22 mouse cellular contexts compared by ENCODE assay signal in the genomic region with DNA sequence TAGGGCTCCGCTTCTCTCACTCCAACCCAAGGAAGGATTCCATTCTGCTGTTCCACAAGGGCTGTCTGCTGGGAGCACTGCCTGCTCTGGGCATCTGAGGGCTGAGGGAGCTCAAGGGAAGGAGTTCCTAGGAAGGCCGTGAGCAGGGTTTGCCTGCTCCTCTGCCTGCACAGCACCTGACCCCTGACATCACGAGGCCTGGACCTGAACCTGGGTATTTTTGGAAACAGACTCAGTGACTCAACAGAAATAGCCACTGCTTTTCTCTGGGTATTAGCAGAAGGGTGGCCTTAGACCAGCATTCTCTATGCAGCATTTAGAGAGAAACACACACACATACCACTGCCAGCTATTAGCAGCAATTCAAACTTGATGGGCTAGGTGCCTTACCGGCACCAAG. TPM values are rescaled to one million over a fixed set of nuclear protein-coding genes. Genes with fewer than 3 reads are reported as not detected.
DNase-seq lines count a peak whose midpoint lies in the region; ATAC-seq and TF ChIP-seq lines count a peak whose summit lies in the region.
"Had no signal": no experiment of that assay in that cellular context is flagged by ENCODE, and none has a peak within 500 bp of the region (broad histone marks: within the 10 kb centered on the region; RNA-seq: fewer than 3 reads in every experiment).

No protein-coding gene starts in this region.

- 0 out of 2 replicates have a peak overlapping the region, but pooled peaks have one; percentile 6 for H3K9ac ChIP-seq in heart, embryonic 13.5 days
- H3K9ac ChIP-seq in heart, embryonic 14.5 days (ENCODE audit: low read length): 0 out of 2 replicates have a peak overlapping the region, but pooled peaks have one; percentile 5
- H3K9ac ChIP-seq: forebrain, postnatal 0 days; limb, embryonic 12.5 days; lung, embryonic 15.5 days had no signal

- peak overlapping the region; percentile 58 for H3K4me3 ChIP-seq in gastrocnemius, adult 2 months
- H3K4me3 ChIP-seq in heart, embryonic 13.5 days: no peak overlapping the region
- H3K4me3 ChIP-seq in heart, embryonic 14.5 days (ENCODE audit: control insufficient read depth in 1 of 2, insufficient read depth in 1 of 2, low read depth in 1 of 2, low read length in 2 of 2): no peak overlapping the region
- H3K4me3 ChIP-seq in myocyte: no peak overlapping the region
- H3K4me3 ChIP-seq: limb, embryonic 12.5 days; lung, embryonic 15.5 days; midbrain, embryonic 10.5 days had no signal

- TF ChIP-seq CTCF in gastrocnemius, adult 2 months (IDR thresholded peaks at IDR 0.05): no peak

- H3K9me3 ChIP-seq in heart, embryonic 13.5 days: no peaks in the 10 kb centered on the region
- H3K9me3 ChIP-seq in heart, embryonic 14.5 days (ENCODE audit: control insufficient read depth, low read length): no peaks in the 10 kb centered on the region
- H3K9me3 ChIP-seq: G1E; limb, embryonic 12.5 days; lung, embryonic 15.5 days; midbrain, embryonic 10.5 days had no signal

- peak overlapping the region; percentile 91 for H3K27ac ChIP-seq in gastrocnemius, adult 2 months
- H3K27ac ChIP-seq in heart, embryonic 13.5 days (replicated peaks): peak overlapping the region; percentile 65
- peak overlapping the region; percentile 28 to 49 for H3K27ac ChIP-seq in heart, embryonic 14.5 days (replicated peaks in 1 of 2; ENCODE audit: control insufficient read depth in 1 of 2, insufficient read depth in 1 of 2, low read depth in 2 of 2, low read length in 2 of 2)
- H3K27ac ChIP-seq: hindbrain, postnatal 0 days; kidney, postnatal 0 days; limb, embryonic 12.5 days; lung, embryonic 15.5 days; midbrain, embryonic 10.5 days had no signal

- H3ac ChIP-seq in myocyte (ENCODE audit: control insufficient read depth, insufficient read length): no peak overlapping the region

- no peak; the same call in 1 of the 2 replicates for ATAC-seq in heart, embryonic 13.5 days (ENCODE audit: extremely low read depth, insufficient number of reproducible peaks, low FRiP score, low TSS enrichment)
- ATAC-seq in heart, embryonic 14.5 days (ENCODE audit: insufficient number of reproducible peaks, insufficient read depth, low FRiP score, low read depth): no peak
- ATAC-seq in megakaryocyte progenitor cell, adult 5-6 weeks (replicated peaks; ENCODE audit: poor library complexity): no peak
- ATAC-seq: CD4-positive, CD25-positive, alpha-beta regulatory T cell, adult 4 months; forebrain, postnatal 0 days; hindbrain, postnatal 0 days; intestine, postnatal 0 days had no signal

- H3K4me1 ChIP-seq in heart, embryonic 13.5 days: peaks cover 36% of the 10 kb centered on the region
- H3K4me1 ChIP-seq in heart, embryonic 14.5 days (ENCODE audit: control insufficient read depth in 2 of 2, insufficient read depth in 2 of 2, low read length in 2 of 2): peaks cover 22 to 35% of the 10 kb centered on the region in 2 experiments
- H3K4me1 ChIP-seq: lung, embryonic 15.5 days; midbrain, embryonic 10.5 days had no signal

- no peak for TF ChIP-seq POLR2A in myocyte (IDR thresholded peaks at IDR 0.05; ENCODE audit: insufficient read length, low read depth)

- no peaks in the 10 kb centered on the region for H3K27me3 ChIP-seq in heart, embryonic 13.5 days (replicated peaks)
- H3K27me3 ChIP-seq in heart, embryonic 14.5 days (ENCODE audit: control insufficient read depth, insufficient read depth, low read length): no peaks in the 10 kb centered on the region
- no peaks in the 10 kb centered on the region for H3K27me3 ChIP-seq in myocyte (ENCODE audit: control insufficient read depth, insufficient read depth, insufficient read length)
- H3K27me3 ChIP-seq: limb, embryonic 12.5 days; lung, embryonic 15.5 days had no signal

- DNase-seq in gastrocnemius, adult 2 months: peak; percentile 69
- DNase-seq in gastrocnemius, postnatal 4 days (ENCODE audit: low spot score in 2 of 2): no peak
- no peak for DNase-seq in heart, adult 8-10 months (ENCODE audit: low spot score)
- DNase-seq: adrenal gland, postnatal 25 days; cerebellum, adult 11-12 months; cerebellum, postnatal 25 days; embryo, embryonic 11 days; forebrain, postnatal 0 days; lung, postnatal 4 days; thymus, postnatal 14 days had no signal

- H3K36me3 ChIP-seq in heart, embryonic 13.5 days: peaks cover 58% of the 10 kb centered on the region
- peaks cover 30% of the 10 kb centered on the region for H3K36me3 ChIP-seq in heart, embryonic 14.5 days (ENCODE audit: control insufficient read depth, insufficient read depth, low read length)
- peaks cover 21% of the 10 kb centered on the region for H3K36me3 ChIP-seq in myocyte (ENCODE audit: control insufficient read depth, insufficient read depth)

- WGBS in heart, embryonic 13.5 days: 50% methylated on average over 4 of the region's 4 CpGs
- WGBS in heart, embryonic 14.5 days: 40% methylated on average over 4 of the region's 4 CpGs

- intact Hi-C loops in gastrocnemius, adult 2 months (cut with DNase I): no loop called here

- H3K4me2 ChIP-seq in heart, embryonic 13.5 days: 0 out of 2 replicates have a peak overlapping the region, but pooled peaks have one; percentile 24
- 0 out of 2 replicates have a peak overlapping the region, but pooled peaks have one; percentile 4 for H3K4me2 ChIP-seq in heart, embryonic 14.5 days (ENCODE audit: low read length)
- no peak overlapping the region for H3K4me2 ChIP-seq in myocyte (ENCODE audit: low read depth)
- H3K4me2 ChIP-seq: limb, embryonic 12.5 days; lung, embryonic 15.5 days had no signal

- peaks cover 57% of the 10 kb centered on the region for H3K79me2 ChIP-seq in myocyte (ENCODE audit: control insufficient read depth, insufficient read depth)

TF ChIP-seq in myocyte, 11 proteins besides CTCF, POLR2A, EP300 and RAD21:
- TF ChIP-seq USF1 (IDR thresholded peaks at IDR 0.05; ENCODE audit: low read depth): peak; percentile 7
- no peak for TF ChIP-seq SRF (IDR thresholded peaks at IDR 0.05; ENCODE audit: control insufficient read depth, insufficient read length, low read depth)

RNA-seq across cellular contexts. Expression of a gene that starts 30.2 kb away (rescaled TPM):
- total RNA-seq in gastrocnemius, adult 2 months (2021): 10 to 100 TPM; 20.7 to 22.0 TPM
- total RNA-seq in gastrocnemius, postnatal 4 days (2021): 10 to 100 TPM; 39.7 to 40.5 TPM
- 4.2 and 4.4 TPM in 2 replicates for polyA plus RNA-seq in heart, embryonic 13.5 days (2015; fragmentation: Nextera tagmentation; extraction: Ambion mirVana)
- 10 to 100 TPM; 20.3 to 24.4 (median 21.2) TPM for total RNA-seq in heart, adult 8-10 months (2022)
- polyA plus RNA-seq in heart, embryonic 14.5 days (2014; fragmentation: Nextera tagmentation; extraction: Ambion mirVana): 11.0 and 15.5 TPM in 2 replicates
- polyA plus RNA-seq in myocyte (2012; fragmentation: generic; extraction: Trizol): 66.6 TPM
- total RNA-seq in megakaryocyte progenitor cell, adult 5-6 weeks (2015): 12.6 and 17.7 TPM in 2 replicates
- total RNA-seq in megakaryocyte progenitor cell, adult 5-6 weeks (2017): 7.3 and 10.0 TPM in 2 replicates

Comparison
In these comparisons a context has a peak if more than half of its experiments do, and no peak if none do; other contexts are left out.
1. H3K27ac ChIP-seq: peak in every context shown above with its lines; median percentile 91 in gastrocnemius, adult 2 months; 65 in heart, embryonic 13.5 days; 38 in heart, embryonic 14.5 days.